Mouse (Mus musculus) lung, postnatal 10 days (tissue): Measurements from ENCODE around the gene Thoc7.
"Not testable (repeated sequence)": the region's sequence is repeated elsewhere in the genome, so short reads cannot be mapped to it uniquely, and the experiment has no call there.

ENCODE experiments used
- DNase-seq: peaks from one replicate; pipeline ENCODE4 v3.0.0; 2021

Gene Thoc7

DNA sequence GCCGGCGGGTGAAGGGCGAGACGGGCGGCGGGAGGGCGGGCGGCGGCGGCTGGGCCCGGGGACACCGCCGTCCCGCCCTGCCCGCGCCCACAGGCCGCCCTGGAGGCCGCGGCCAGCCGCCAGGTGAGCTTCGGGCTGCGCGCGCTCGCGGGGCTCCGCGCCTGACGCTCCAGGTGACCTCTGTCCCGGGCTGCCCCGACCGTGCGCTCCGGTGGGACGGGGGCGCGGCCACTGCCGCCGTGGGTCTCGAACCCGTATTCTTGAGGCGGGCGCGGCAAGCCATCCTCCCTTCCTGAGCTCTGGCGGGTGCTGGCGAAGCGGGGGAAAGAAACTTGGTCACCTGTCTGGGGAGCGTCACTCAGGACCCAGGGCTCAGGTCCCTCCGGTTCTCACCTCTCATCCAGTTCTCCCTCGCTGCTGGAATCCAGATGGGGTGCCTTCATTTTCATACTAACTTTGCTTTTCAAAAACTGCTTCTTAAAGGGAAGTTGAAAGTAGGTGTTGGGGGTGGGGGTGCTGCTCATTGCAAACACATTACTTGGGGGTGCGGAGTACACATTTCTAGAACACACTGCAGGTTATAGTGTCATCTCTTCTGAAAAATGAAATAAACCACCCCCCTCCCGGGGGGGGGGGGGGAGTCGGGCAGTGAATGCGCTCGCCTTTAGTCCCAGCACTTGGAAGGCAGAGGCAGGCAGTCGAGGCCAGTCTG, at the start of gene Thoc7, which contains the start of gene Atxn7:
TSS of gene Thoc7 (minus strand) at position 452 of the 712 bp plus-strand sequence.
TSS of gene Atxn7 (plus strand) at position 40 of the 712 bp plus-strand sequence.
- DNase-seq: peak; percentile 51

DNA sequence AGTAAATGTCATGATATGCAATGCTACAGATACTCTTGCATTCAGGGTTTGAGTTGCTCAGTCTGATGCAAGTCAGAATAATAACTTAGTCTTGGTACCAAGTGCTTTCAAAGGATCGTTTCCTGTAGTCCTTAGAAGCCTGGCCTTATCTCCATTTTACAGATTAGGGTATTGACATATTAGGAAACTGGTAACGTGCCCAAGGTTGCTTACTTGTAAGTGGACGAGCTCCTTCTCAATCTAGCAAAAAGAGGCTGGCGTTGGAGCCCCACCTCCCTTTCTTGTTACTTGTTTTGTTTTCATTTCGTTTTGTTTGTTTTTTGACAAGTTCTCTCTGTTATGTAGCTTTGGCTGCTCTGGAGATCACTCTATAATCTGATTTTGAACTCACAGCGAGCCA, 48.1 kb upstream of the Thoc7 start:
- DNase-seq: no peak

DNA sequence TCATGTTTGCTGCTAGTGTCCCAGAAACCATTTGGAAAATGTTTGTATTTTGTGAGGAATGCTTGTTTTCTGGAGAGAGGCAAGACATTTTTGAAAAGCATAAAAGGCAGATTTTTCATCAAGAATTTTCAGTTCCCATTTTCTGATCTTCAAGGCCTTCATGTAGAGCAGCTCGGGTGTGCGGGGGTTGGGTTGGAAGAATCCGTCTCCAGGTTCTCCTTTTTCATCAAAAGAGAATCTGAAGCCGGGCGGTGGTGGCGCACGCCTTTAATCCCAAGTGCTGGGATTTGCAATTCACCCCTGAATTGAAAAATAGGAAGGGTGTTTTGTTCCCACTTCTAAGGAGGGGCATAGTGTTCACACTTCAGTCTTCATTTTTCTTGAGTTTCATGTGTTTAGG, 41.1 kb upstream of the Thoc7 start:
- DNase-seq: no peak

DNA sequence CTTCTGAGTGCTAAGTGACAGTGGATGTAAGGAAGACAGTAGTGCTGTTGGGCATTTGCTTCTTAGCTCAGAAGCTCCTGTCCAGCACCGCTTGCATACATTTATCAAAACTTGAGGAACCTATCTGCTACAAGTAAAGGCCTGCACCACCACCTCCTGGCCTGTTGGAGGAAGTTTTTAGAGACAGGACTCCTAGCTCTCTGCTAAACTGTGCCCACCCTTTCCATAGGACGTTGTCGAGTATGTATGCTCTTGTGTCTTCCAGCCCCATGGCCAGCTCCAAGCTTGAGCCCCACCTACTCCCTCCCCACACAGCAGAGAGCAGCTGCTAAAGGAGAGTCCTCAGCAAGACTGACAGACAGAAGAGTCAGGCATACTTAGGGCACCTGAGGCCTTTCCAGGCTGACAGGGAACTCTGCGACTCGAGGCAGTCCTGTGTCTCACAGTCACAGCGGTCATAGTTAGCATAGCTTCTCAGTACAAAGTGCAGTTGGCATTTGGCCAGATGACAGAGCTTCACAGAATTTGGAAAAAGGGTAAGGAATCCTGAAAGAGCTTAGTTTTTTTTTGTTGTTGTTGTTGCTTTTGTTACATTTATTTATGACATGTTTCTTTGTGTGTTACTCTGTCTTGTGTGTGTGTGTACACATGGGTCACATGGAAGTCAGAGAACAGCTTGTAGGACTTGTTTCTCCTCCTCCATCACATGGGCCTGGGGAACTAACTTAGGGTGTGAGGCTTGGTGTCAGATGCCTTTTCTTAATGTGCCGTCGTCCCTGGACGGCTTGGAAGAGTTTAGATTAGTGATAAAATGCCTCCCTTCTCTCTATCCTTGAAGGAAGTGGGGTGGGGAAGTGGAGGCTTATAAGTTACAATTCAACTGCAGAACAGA, 33.8 kb upstream of the Thoc7 start:
- no peak for DNase-seq

DNA sequence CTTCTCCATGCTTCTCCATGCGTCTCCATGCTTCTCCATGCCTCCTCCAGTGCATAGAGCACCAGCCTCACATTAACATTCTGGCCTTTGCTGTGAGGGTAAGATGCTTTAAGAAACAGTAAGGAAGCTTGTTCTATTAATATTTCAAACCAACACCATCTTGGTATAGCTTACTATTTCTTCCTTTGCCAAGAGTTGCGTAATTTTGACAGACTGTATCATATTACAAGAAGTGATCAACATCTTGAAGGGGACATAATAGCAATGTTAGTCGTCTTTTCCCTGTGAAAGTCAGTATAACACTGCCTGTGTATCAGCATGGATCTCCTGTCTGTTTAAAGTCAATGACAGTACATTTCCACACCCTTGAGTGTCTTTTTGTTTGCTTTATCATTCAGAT, 29.1 kb upstream of the Thoc7 start:
- no peak for DNase-seq

DNA sequence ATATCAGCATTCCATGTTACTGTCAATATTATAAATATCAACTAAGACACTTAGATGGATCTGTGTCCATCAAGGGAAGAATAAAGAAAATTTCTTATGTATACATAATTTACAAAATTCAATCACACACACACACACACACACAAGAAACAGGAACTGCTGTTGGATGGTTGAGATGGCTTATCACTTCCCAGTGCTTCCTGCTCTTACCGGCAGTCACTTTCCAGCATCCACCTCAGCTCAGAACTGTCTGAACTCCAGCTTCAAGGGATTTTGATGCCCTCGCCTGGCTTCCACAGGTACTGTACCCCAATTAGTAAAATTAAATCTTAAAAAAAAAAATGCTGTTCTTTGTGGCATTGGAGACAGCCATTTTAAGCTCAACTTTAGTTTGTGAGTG, 26.7 kb upstream of the Thoc7 start:
- no peak for DNase-seq

DNA sequence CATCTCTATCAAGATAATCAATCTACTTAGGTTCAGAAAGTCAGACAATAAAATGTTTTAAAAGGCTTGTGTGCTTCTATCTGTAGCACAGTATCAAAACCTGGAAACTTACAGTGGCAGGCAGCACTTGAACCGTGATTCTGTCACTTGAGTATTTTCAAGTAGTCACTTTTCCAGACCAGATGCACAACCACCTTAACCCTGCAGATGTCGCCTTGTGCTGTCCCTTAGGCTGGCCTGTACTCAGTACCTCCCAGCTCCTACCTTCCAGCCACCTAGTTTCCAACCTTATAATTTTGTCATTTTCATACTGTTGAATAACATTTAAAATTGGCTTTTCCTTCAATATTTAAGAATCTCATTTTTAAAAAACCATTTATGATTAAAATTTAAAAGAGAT, 20.5 kb upstream of the Thoc7 start:
- DNase-seq: peak; percentile 18

DNA sequence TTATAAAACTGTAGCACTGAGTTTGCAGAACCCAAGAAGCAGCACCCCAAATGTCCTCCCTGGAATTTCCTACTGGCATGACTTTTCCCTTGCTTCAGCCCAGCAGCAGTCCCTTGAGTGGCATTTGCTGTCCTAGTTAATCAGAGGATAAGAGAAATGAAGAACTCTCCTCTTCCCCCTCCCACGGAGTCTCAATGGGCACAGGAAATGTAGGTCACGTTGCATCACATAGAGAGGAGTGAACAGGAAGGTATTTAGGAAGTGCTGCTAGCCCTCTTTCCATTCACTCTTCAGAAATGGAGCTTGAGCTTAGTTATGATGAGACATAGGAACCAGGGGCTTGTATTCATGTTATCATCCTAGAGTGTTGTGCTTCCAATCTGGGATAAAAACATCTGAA, 19.6 kb upstream of the Thoc7 start:
- DNase-seq: peak; percentile 6

DNA sequence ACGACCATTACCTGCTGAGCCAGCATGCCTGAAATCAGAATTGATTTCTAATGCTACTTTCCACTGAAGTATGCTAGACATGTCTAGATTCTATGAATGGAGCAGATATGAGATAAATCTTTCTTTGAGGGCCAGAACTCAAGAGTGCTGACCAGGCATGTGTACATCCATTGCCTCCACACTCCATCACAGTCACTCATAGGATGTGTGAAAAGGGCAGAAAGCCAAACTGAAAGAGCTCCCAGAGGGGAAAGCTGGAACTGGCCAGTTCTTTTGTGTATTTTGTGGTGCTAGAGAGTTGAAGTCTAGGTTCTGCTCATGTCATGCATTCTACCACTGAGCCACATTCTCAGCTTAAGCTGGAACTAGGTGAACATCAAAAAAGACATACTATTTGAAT, 15.8 kb upstream of the Thoc7 start:
- DNase-seq: peak; percentile 47

DNA sequence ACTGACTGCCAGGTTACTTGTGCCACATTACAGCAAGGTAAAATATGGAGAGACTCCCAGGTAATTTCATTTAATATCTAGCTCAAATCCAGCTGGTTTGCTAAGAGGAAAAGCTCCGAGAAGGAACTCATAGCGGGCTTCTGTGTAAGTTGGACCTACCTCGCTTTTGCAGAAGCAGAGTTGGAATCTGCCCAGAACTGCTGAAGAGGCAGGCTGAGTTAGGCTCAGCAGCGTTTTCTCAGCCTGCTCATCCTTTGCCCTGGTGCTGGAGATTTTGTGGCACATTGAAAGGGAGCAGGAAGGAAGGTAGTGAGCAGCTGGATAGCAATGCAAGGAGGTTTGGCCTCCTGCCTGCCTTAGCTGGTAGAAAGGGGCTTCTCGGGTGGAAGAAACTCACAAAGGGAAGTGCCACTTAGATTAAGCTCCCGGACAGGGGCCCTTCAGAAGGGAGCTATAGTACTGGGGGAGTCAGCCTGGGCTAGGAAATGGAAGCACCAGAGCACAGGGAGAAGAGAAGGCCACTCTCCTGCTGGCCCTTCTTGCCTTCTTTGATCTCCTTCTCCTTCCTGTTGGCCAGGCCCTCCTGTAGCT, 10.1 kb upstream of the Thoc7 start:
- DNase-seq: no peak

DNA sequence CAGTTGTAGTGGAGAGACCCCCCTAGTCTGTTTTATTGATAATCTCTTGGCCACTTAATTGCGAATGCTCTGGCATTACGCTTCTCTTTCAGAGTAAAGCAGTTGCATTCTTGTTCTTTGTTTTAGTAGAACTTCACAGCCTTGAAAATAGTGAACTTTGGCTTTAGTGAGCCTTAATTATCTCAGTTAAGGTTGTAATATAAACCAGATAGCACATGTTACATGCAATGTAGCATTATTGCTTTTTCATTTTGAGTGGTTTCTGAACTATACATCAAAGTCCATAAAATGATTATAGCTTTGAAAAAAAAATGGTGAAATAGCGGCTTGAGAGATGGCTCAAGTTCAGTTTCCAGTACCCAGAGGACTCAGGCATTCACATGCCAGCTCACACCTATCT, 8.9 kb upstream of the Thoc7 start:
- no peak for DNase-seq

DNA sequence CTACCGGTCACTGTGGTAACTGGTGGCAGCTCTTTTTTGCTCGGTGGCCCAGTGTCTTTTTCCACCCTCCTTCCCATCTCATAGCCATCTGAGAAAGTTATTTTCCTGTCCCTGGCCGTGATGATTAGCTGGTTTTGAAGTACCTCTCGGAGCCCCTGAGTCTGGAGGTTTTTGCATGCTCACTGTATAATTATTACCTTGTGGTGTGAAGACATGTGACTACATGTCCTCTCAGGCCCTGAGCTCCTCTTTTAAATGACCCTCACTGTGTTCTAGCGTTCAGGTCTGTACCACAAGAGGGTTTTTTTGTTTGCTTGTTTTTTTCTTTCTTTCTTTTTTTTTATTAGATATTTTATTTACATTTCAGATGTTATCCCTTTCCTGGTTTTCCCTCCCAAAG, 6.8 kb upstream of the Thoc7 start:
- DNase-seq: no peak

DNA sequence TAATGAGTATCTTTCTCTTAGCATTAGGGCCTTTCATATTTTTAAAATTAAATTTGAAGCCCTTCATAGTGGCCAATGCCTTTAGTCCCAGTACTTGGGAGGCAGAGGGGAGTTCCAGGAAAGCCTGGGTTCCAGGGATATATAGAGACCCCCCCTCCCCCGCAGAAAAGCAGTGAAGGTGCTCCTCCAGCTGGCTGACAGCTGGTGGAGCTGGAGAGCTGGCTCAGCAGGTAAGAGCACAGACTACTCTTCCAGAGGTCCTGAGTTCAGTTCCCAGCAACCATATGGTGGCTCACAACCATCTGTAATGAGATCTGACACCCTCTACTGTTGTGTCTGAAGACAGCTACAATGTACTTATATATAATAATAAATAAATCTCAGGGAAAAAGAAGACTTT, 6.0 kb upstream of the Thoc7 start:
- DNase-seq: no peak

DNA sequence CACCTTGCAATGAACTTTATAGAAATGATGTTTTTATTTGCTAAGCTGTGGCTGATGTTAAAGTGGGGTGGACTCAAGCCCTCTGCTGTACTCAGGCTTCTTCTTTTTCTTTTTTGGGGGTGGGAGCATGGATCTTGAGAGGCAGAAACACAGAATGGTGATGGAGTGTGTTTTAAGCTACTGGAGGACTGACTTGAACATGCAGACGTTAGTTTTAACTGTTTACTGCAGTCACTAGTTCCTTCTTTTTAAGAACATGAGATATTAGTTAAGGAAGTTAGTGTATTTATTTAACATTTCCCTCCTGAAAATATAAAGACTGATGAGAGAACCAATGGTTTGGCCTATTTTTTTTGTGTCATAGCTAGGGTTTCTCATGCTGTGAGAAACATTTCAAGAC, 1.9 kb upstream of the Thoc7 start:
- no peak for DNase-seq

DNA sequence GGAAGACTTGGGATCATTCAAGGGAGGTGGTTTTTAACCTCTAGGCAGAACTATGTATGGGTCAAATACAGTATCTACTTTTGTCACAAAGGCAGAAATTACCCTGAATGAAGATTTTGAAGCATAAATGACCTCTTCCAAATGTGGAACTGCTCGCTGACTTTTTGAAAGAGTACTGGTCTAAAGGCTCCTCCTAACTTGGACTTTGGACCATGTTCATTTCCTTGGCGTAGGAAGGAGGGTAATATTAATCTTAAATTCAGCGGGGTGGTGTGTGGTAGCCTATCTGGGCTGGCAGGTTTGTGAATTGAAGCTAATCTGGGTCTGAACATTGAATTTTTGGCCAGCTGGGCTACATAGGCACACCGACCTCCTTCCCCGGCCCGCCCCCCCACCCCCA, 824 bp upstream of the Thoc7 start:
- DNase-seq: no peak

DNA sequence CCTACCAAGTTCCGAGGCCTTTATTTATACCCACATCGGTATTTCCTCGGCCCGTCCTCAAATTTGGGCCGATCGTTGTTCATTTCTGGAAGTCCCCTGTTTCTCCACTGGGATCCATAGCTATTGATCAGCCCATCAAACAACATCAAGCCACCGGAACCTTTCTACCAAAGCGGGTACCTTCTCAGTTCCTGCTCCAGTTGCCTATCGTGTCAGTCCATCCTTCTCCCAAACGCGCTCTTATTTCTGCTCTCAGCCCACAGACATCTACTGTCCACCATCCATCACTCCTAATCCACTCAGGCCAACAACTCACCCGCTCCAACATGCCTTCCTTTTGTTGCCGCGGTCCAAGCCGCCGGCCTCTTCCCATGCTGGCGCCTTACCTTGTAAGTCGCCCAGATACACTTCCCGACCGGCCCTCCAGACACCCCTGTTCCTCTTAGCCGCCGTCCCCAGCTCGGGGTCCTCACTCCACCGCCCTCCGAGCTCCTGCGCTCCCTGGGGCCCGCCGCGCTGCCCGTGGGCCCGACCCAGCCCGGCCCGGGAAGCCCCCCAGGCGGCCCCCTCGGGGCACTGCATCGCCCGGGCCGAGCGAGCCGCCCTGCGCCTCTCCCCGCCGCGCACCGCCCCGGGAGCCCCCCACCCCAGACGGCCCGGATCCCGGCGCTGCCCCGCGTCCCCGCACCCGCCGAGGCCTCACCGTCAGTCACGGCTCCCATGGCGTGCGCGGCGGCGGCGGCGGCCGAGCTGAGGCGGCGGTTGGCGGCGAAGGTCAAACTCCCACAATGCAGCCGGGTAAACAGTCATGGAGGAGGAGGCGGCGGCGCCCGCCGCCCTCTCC, 948 bp downstream of the Thoc7 start:
- peak; percentile 77 for DNase-seq

DNA sequence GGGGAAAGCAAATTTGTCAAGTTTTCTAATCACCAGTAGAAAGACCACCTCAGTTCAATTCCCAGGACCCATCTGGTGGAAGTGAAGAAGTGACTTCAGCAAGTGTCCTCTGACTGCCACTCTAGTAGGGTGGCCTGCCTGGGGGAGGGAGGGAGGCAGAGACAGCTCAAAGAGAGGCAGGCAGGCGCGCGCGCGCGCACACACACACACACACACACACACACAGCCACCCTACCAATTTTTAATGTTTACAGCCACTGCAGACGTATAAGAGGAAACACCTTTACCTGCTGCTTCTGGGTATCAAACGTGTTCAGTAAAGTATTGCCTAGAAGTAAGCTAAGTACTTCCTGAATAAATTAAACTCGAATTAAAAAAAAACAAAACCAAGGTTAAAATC, 1.6 kb downstream of the Thoc7 start:
- peak; percentile 46 for DNase-seq

DNA sequence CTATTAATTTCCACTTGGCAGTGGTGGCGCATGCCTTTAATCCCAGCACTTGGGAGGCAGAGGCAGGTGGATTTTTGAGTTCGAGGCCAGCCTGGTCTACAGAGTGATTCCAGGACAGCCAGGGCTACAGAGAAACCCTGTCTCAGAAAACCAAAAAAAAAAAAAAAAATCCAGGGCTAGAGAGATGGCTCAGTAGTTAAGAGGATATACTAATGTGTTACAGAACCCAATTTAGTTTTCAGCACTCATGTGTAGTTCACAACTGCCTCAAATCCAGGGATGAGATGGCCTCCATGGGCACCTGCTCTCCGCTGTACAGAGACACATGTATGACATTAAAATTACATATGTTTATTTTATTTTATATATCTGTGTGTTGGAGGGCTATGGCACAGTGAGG, 9.5 kb downstream of the Thoc7 start:
- DNase-seq: not testable (repeated sequence)

DNA sequence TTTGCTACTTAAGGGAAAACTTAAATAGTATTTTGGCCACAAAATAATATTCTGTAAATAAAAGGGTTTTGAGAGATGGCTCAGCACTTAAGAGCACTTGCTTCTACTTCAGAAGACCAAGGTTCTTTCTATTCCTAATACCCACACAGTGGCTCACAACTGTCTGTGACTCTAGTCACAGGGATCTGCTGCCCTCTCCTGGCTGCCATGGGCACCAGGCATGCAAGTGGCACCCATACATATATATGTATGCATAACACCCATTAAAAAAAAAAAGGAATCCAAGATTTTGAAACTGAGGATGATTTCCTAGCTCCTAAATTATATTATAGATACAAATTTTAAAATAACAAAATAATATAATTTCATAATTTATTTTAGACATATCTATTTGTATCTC, 11.3 kb downstream of the Thoc7 start:
- peak; percentile 31 for DNase-seq

DNA sequence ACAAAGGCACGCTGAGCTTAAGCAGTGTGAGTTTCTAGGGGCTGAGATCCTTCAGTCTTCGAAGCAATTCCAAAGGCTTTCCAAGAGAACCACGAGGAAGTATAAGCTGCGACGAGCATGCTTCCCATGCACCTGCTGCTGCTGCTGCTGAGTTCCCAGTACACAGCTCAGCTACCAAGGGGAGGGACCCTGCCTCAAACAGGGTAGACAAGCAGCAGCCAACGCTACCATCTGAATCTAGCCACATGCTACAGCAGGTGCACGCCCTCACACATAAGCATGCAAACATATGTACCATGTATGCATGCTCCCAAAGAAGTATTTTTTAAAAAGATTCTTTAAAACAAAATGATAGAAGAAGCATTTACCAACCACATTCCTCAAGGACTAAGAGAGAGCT, 13.3 kb downstream of the Thoc7 start:
- no peak for DNase-seq

DNA sequence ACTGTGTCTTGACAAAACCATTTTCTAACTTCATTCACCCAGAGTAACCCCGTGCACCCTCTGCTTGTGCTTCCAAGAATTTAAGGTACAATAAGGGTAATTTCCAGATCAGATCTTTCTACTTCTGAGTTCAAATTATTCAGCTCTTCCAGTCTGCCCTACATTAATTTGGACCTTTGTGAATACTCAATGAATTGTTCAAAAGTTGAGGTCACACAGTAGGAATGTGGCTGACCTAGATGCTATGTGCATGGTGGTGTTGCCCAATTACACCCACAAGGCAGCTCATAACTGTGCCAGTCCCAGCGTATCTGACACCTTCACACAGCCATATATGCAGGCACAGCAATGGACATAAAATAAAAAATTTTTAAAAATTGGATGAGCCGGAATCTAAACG, 17.0 kb downstream of the Thoc7 start:
- no peak for DNase-seq

DNA sequence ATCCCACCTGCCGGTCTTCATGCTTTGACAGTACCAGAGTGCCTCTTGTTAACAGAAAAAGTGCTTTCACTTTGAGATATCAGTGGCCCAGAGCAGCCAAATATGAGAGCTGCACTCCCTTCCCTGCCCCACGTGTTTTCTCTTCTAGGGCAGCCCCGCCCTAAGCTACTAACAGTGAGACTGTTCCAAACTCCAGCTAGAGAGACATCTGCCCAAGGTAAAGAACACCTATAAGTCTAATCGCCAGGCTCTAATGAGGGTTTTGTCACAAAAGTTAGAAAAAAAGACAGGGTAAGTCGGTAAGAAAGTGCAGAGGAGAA, 27.6 kb downstream of the Thoc7 start:
- no peak for DNase-seq
